Mouse (Mus musculus) gastrocnemius, adult 2 months (tissue): ENCODE measurements at regions not wholly inside any gene's neighbourhood (a gene's known extent, or its start where the extent isn't known, plus 50 kb on each side); places are given as distances from the start of the nearest gene placed in this dataset.

Source experiments
- DNase-seq: peaks from one replicate; pipeline ENCODE4 v3.0.0; 2022
- H3K27ac ChIP-seq: fragments of 200-600 bp; 2 replicates; pipeline ENCODE4 v1.8.1; 2022; ENCODE audit warnings: mild to moderate bottlenecking
- H3K4me3 ChIP-seq: fragments of 200-600 bp; 2 replicates; pipeline ENCODE4 v1.8.1; 2022; ENCODE audit warnings: mild to moderate bottlenecking, moderate library complexity
- CTCF ChIP-seq: fragments of 200-600 bp; IDR thresholded peaks from 2 replicates; pipeline ENCODE4 v1.8.1; 2022; ENCODE audit warnings: antibody characterized with exemption, mild to moderate bottlenecking, moderate library complexity
- intact Hi-C: fragments of 180-260 bp; cut with DNase I; formaldehyde crosslinking; loops from one replicate; pipeline ENCODE4 v1.15.1; 2025

GRCm38 (mm10) chr8:113250264-113250663, 385.1 kb upstream of the Mon1b start:
- intact Hi-C loops: no loop called here
- no peak for DNase-seq
- H3K4me3 ChIP-seq: no peak overlapping the region
- TF ChIP-seq CTCF: no peak
- no peak overlapping the region for H3K27ac ChIP-seq

GRCm38 (mm10) chr8:113254076-113254475, 381.3 kb upstream of the Mon1b start:
- H3K27ac ChIP-seq: no peak overlapping the region
- intact Hi-C loops: no loop called here
- H3K4me3 ChIP-seq: no peak overlapping the region
- no peak for TF ChIP-seq CTCF
- DNase-seq: no peak

GRCm38 (mm10) chr8:113259477-113259876, 375.9 kb upstream of the Mon1b start:
- TF ChIP-seq CTCF: no peak
- intact Hi-C loops: no loop called here
- DNase-seq: no peak
- Histone ChIP-seq H3K4me3 (no peak overlapping the region), H3K27ac (no peak overlapping the region)

GRCm38 (mm10) chr8:113263296-113263695, 372.1 kb upstream of the Mon1b start:
- no peak for DNase-seq
- TF ChIP-seq CTCF: no peak
- H3K4me3 ChIP-seq: no peak overlapping the region
- no peak overlapping the region for H3K27ac ChIP-seq
- intact Hi-C loops: no loop called here

- Histone ChIP-seq H3K27ac (no peak overlapping the region), H3K4me3 (no peak overlapping the region)
- intact Hi-C loops: no loop called here
- TF ChIP-seq CTCF: no peak
- DNase-seq: no peak
Observed at GRCm38 (mm10) chr8:113271262-113271661, 364.1 kb upstream of the Mon1b start.

- no peak overlapping the region for H3K4me3 ChIP-seq
- intact Hi-C loops: no loop called here
- no peak overlapping the region for H3K27ac ChIP-seq
- no peak for TF ChIP-seq CTCF
- DNase-seq: no peak
Observed at GRCm38 (mm10) chr8:113300273-113300843, 335.0 kb upstream of the Mon1b start.

GRCm38 (mm10) chr8:113303426-113303825, 332.0 kb upstream of the Mon1b start:
- no peak for DNase-seq
- intact Hi-C loops: no loop called here
- Histone ChIP-seq H3K27ac (no peak overlapping the region), H3K4me3 (no peak overlapping the region)
- TF ChIP-seq CTCF: no peak

GRCm38 (mm10) chr8:113317169-113317568, 318.2 kb upstream of the Mon1b start:
- H3K27ac ChIP-seq: no peak overlapping the region
- TF ChIP-seq CTCF: no peak
- H3K4me3 ChIP-seq: no peak overlapping the region
- intact Hi-C loops: no loop called here
- no peak for DNase-seq

GRCm38 (mm10) chr8:113331576-113331975, 303.8 kb upstream of the Mon1b start:
- no peak for TF ChIP-seq CTCF
- Histone ChIP-seq H3K27ac (no peak overlapping the region), H3K4me3 (no peak overlapping the region)
- DNase-seq: no peak
- intact Hi-C loops: no loop called here

- no peak overlapping the region for H3K4me3 ChIP-seq
- DNase-seq: no peak
- intact Hi-C loops: no loop called here
- no peak overlapping the region for H3K27ac ChIP-seq
- TF ChIP-seq CTCF: no peak
Observed at GRCm38 (mm10) chr8:113341306-113341705, 294.1 kb upstream of the Mon1b start.

GRCm38 (mm10) chr8:113361900-113362299, 273.5 kb upstream of the Mon1b start:
- Histone ChIP-seq H3K27ac (no peak overlapping the region), H3K4me3 (no peak overlapping the region)
- no peak for DNase-seq
- no peak for TF ChIP-seq CTCF
- intact Hi-C loops: no loop called here

GRCm38 (mm10) chr8:113364181-113364580, 271.2 kb upstream of the Mon1b start:
- Histone ChIP-seq H3K4me3 (no peak overlapping the region), H3K27ac (no peak overlapping the region)
- no peak for DNase-seq
- intact Hi-C loops: no loop called here
- TF ChIP-seq CTCF: no peak

- H3K27ac ChIP-seq: no peak overlapping the region
- no peak for DNase-seq
- intact Hi-C loops: no loop called here
- no peak for TF ChIP-seq CTCF
- no peak overlapping the region for H3K4me3 ChIP-seq
Observed at GRCm38 (mm10) chr8:113383517-113383916, 251.9 kb upstream of the Mon1b start.

- Histone ChIP-seq H3K4me3 (no peak overlapping the region), H3K27ac (no peak overlapping the region)
- DNase-seq: no peak
- intact Hi-C loops: no loop called here
- TF ChIP-seq CTCF: no peak
Observed at GRCm38 (mm10) chr8:113383974-113384373, 251.4 kb upstream of the Mon1b start.
